1 mouse cellular context compared by ENCODE assay signal in the genomic region with DNA sequence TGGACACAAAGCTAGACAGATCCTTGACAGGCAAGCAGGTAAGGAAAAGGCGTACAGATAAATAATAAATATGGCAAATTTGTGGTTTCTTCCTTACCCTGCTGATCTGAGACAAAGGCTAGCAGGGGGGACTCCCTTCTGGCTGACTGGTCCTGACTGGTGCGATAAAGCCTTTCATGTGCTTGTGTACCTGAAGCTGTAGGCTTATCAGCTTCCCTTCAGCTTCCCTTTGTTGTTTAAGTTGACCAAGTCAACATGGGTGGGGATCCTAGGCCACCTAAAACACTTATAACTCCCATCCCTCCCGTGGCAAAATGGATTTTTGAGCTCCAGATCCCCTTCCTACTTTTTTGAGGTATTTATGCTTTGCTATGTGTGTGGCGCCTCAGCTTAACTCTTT.
TF ChIP-seq lines count a peak whose summit lies in the region.

No protein-coding gene starts in this region.

TF ChIP-seq in MEL, 35 proteins besides CTCF, POLR2A, EP300 and RAD21 (continued from another document):
- TF ChIP-seq MYB (IDR thresholded peaks at IDR 0.05; ENCODE audit: low read depth, low read length) = peak; percentile 29; the same call in 1 of the 2 replicates
- peak; percentile 29; the same call in 1 of the 2 replicates for TF ChIP-seq MAFK (IDR thresholded peaks at IDR 0.05; ENCODE audit: borderline replicate concordance, low read depth, low read length)
- no peak for TF ChIP-seq SMC3 (IDR thresholded peaks at IDR 0.05; ENCODE audit: low read depth, low read length)
- TF ChIP-seq CHD1 (IDR thresholded peaks at IDR 0.05; ENCODE audit: low read depth, low read length) = no peak
- no peak for TF ChIP-seq POLR2AphosphoS2 (IDR thresholded peaks at IDR 0.05; ENCODE audit: low read length)
- TF ChIP-seq TBP (IDR thresholded peaks at IDR 0.05; ENCODE audit: low read depth, low read length) = no peak
- TF ChIP-seq NELFE (IDR thresholded peaks at IDR 0.05; ENCODE audit: low read depth, low read length) = no peak
- TF ChIP-seq GATA1 (IDR thresholded peaks at IDR 0.05; ENCODE audit: low read depth, low read length) = peak; percentile 97
- TF ChIP-seq MYC (IDR thresholded peaks at IDR 0.05; ENCODE audit: low read depth, low read length) = peak; percentile 69; the same call in 1 of the 2 replicates
- no peak for TF ChIP-seq UBTF (IDR thresholded peaks at IDR 0.05; ENCODE audit: borderline replicate concordance, insufficient read depth, low read depth, low read length)
- no peak for TF ChIP-seq E2F4 (IDR thresholded peaks at IDR 0.05; ENCODE audit: borderline replicate concordance, low read depth, low read length)
- TF ChIP-seq MAX (IDR thresholded peaks at IDR 0.05; ENCODE audit: low read length) = no peak
- TF ChIP-seq RCOR1 (IDR thresholded peaks at IDR 0.05; ENCODE audit: low read depth, low read length) = peak; percentile 90
- no peak for TF ChIP-seq JUND (IDR thresholded peaks at IDR 0.05; ENCODE audit: low read depth, low read length)
- no peak for TF ChIP-seq NRF1 (IDR thresholded peaks at IDR 0.05; ENCODE audit: insufficient read depth, low read depth, low read length, poor library complexity, severe bottlenecking)
- no peak for TF ChIP-seq ZKSCAN1 (IDR thresholded peaks at IDR 0.05; ENCODE audit: low read depth, low read length)
- TF ChIP-seq KAT2A (conservative IDR thresholded peaks at IDR 0.05; ENCODE audit: low read depth, low read length) = no peak
- no peak for TF ChIP-seq POLR2AphosphoS5 (IDR thresholded peaks at IDR 0.05; ENCODE audit: borderline replicate concordance, low read depth, low read length)
- no peak for TF ChIP-seq MXI1 (IDR thresholded peaks at IDR 0.05; ENCODE audit: low read depth, low read length)
- 0 out of 2 replicates have a peak, but pooled peaks have one; percentile 24 for TF ChIP-seq MAZ (IDR thresholded peaks at IDR 0.05; ENCODE audit: low read depth, low read length)
- TF ChIP-seq ETS1 (IDR thresholded peaks at IDR 0.05; ENCODE audit: low read depth, low read length) = peak; percentile 91
- no peak for TF ChIP-seq GABPA (IDR thresholded peaks at IDR 0.05; ENCODE audit: low read depth, low read length)
- no peak for TF ChIP-seq SIN3A (IDR thresholded peaks at IDR 0.05; ENCODE audit: low read length)
- TF ChIP-seq CHD2 (IDR thresholded peaks at IDR 0.05; ENCODE audit: low read length) = no peak
- TF ChIP-seq ZC3H11A (IDR thresholded peaks at IDR 0.05; ENCODE audit: low read depth, low read length) = no peak
- TF ChIP-seq ZNF384 (IDR thresholded peaks at IDR 0.05; ENCODE audit: low read depth, low read length) = no peak
- TF ChIP-seq USF1 (IDR thresholded peaks at IDR 0.05; ENCODE audit: low read depth, low read length) = no peak
